Mouse (Mus musculus): ENCODE results near the gene Prn.

- TF ChIP-seq CTCF (IDR thresholded peaks at IDR 0.05; ENCODE audit: control insufficient read depth, insufficient read depth, insufficient replicate concordance, low read depth, low read length) (no peak), POLR2A (IDR thresholded peaks at IDR 0.05; ENCODE audit: control insufficient read depth, low read depth, low read length) (no peak)
These were observed 94.9 kb downstream of the Prn start for GRCm38 (mm10) chr2:132004495-132005136.
